Mouse (Mus musculus) lung, adult 2 months (tissue): Measurements from ENCODE around the gene Slc4a1. TPM values are rescaled to one million over a fixed set of nuclear protein-coding genes. Genes with fewer than 3 reads are reported as not detected.

ENCODE experiments used
- DNase-seq: peaks from one replicate; pipeline ENCODE4 v3.0.0; 2022
- H3K4me1 ChIP-seq: fragments of 200-500 bp; 2 replicates; pipeline ENCODE4 v1.6.1; 2011; ENCODE audit warnings: low read length; ENCODE audit not compliant: control insufficient read depth, insufficient read depth
- H3K4me3 ChIP-seq: fragments of 200-500 bp; replicated peaks from 2 replicates; pipeline ENCODE3; 2011; ENCODE audit warnings: low read depth, mild to moderate bottlenecking, control low read depth, low read length; ENCODE audit errors: extremely low read depth
- CTCF ChIP-seq: fragments of 200-500 bp; IDR thresholded peaks from 2 replicates; pipeline ENCODE4 v1.5.1; 2011; ENCODE audit warnings: mild to moderate bottlenecking, low read length, control low read depth; ENCODE audit not compliant: insufficient read depth
- POLR2A ChIP-seq: fragments of 200-500 bp; IDR thresholded peaks from 2 replicates; pipeline ENCODE4 v1.6.1; 2011; ENCODE audit warnings: low read depth, mild to moderate bottlenecking, control low read depth, low read length, borderline replicate concordance; ENCODE audit errors: extremely low read depth
- WGBS: fragments of 180-500 bp; shearing (Covaris S2); methylation state at CpG from one replicate; pipeline ENCODE4 v1.1.7; 2018; 5-methylcytosine and 5-hydroxymethylcytosine counted together
- polyA plus RNA-seq: library from polyadenylated mRNA; depleted of rRNA; stranded (reverse); fragments of >200 nt; gene quantifications from 2 replicates; pipeline ENCODE4 v1.2.3, GENCODE M21; 2012; rRNA removed

The Slc4a1 gene
- polyA plus RNA-seq, 1 experiment = 1.1 TPM

DNA sequence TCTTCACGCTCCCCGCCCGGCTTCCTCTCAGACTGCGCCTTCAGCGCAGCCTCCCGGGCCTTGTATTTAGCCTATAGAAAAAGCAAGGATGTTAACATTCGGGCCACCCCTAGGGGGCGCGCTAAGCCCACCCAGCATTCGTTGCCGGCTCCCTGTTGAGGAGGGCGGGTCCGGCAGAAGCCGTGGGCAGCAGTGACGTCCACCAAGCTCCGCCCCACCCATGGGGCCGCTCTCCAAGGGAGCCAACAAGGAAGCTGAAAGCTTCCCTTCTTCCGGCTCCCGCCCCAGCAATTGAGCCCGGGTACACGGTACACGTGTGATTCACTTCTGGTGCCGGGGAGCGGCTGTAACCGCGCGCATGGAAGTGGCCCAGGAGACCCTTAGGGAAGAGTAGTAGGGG, 57.0 kb downstream of the Slc4a1 start:
- Histone ChIP-seq H3K4me3 (peak overlapping the region; percentile 48), H3K4me1 (peaks cover 17% of the 10 kb centered on the region)
- DNase-seq = peak; percentile 96
- TF ChIP-seq POLR2A (peak; percentile 51; the same call in 1 of the 2 replicates), CTCF (peak; percentile 76)
- 1% methylated on average over 27 of the region's 27 CpGs for WGBS

GRCm38 (mm10) chr11:102308104-102308503, 57.9 kb downstream of the Slc4a1 start:
- Histone ChIP-seq H3K4me3 (no peak overlapping the region), H3K4me1 (peaks cover 17% of the 10 kb centered on the region)
- DNase-seq = no peak
- 86% methylated on average over 9 of the region's 9 CpGs for WGBS
- TF ChIP-seq CTCF (no peak), POLR2A (no peak)

- peaks cover 11% of the 10 kb centered on the region for H3K4me1 ChIP-seq
- no peak for DNase-seq
- 41% methylated on average over 3 of the region's 3 CpGs for WGBS
- no peak overlapping the region for H3K4me3 ChIP-seq
- TF ChIP-seq CTCF (no peak), POLR2A (no peak)
Observed at GRCm38 (mm10) chr11:102305359-102305758, 60.6 kb downstream of the Slc4a1 start.

GRCm38 (mm10) chr11:102304141-102304540, 61.9 kb downstream of the Slc4a1 start:
- no peak for TF ChIP-seq CTCF
- no peak for TF ChIP-seq POLR2A
- 39% methylated on average over 2 of the region's 2 CpGs for WGBS
- no peak for DNase-seq
- Histone ChIP-seq H3K4me3 (no peak overlapping the region), H3K4me1 (0 out of 2 replicates have a peak, but pooled peaks cover 2% of the 10 kb centered on the region)

DNA sequence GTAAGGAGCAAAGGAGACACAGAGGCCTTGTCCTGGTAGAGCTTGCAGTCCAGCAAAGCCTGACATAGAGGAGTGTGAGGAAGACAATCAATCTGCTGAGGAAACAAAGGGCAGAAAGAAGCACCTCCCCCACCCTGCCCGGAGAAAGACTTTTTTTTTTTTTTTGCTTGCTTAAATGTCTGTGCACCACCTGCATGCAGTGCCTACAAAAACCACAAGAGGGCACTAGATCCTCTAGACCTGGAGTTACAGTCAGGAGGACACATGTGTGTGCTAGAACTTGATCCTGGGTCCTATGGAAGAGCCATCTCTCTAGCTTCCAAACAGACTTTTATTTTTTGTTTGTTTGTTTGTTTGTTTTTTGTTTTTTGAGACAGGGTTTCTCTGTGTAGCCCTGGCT, 66.2 kb downstream of the Slc4a1 start:
- TF ChIP-seq CTCF (0 out of 2 replicates have a peak, but pooled peaks have one; percentile 32), POLR2A (no peak)
- WGBS = 4% methylated on average over 1 of the region's 1 CpGs
- H3K4me3 ChIP-seq = no peak overlapping the region
- H3K4me1 ChIP-seq = peaks cover 7% of the 10 kb centered on the region
- DNase-seq = no peak

Other genes starting within 250 kb of the Slc4a1 start
- gene Nags, start 220.7 kb downstream of the Slc4a1 start, polyA plus RNA-seq = 0.41 and 0.72 TPM in 2 replicates
- 20.5 and 26.7 TPM in 2 replicates for gene Tmem101, start 209.8 kb downstream of the Slc4a1 start, polyA plus RNA-seq
- gene Lsm12, start 180.9 kb downstream of the Slc4a1 start, polyA plus RNA-seq = 20.8 and 30.6 TPM in 2 replicates
- 74.4 and 82.5 TPM in 2 replicates for gene G6pc3, start 176.6 kb downstream of the Slc4a1 start, polyA plus RNA-seq
- gene Hdac5, start 136.0 kb downstream of the Slc4a1 start, polyA plus RNA-seq = 140 and 160 TPM in 2 replicates
- 0.65 and 0.68 TPM in 2 replicates for gene BC030867, start 117.3 kb downstream of the Slc4a1 start, polyA plus RNA-seq
- gene Asb16, start 97.5 kb downstream of the Slc4a1 start, polyA plus RNA-seq = 0.15 and 1.8 TPM in 2 replicates
- 46.3 and 53.4 TPM in 2 replicates for gene Tmub2, start 81.3 kb downstream of the Slc4a1 start, polyA plus RNA-seq
- 33.1 and 38.8 TPM in 2 replicates for gene Atxn7l3, start 69.6 kb downstream of the Slc4a1 start, polyA plus RNA-seq
- gene Ubtf, start 46.5 kb downstream of the Slc4a1 start, polyA plus RNA-seq = 23.9 and 27.7 TPM in 2 replicates
- 1.9 and 2.8 TPM in 2 replicates for gene Rundc3a, start 27.2 kb upstream of the Slc4a1 start, polyA plus RNA-seq
- gene Slc25a39, start 41.7 kb upstream of the Slc4a1 start, polyA plus RNA-seq = 258 and 290 TPM in 2 replicates
- gene Grn, start 64.1 kb upstream of the Slc4a1 start, polyA plus RNA-seq = 220 and 257 TPM in 2 replicates
- 19.6 and 22.8 TPM in 2 replicates for gene Fam171a2, start 81.5 kb upstream of the Slc4a1 start, polyA plus RNA-seq
- gene Itga2b, start 103.9 kb upstream of the Slc4a1 start, polyA plus RNA-seq = 11.4 and 14.9 TPM in 2 replicates
- 15.0 and 17.3 TPM in 2 replicates for gene Gpatch8, start 190.2 kb upstream of the Slc4a1 start, polyA plus RNA-seq
- gene Gm11627, start 213.3 kb upstream of the Slc4a1 start, polyA plus RNA-seq = 2.4 and 2.5 TPM in 2 replicates
- gene Fzd2, start 238.2 kb upstream of the Slc4a1 start, polyA plus RNA-seq = 45.5 and 50.9 TPM in 2 replicates